Mouse (Mus musculus): Measurements from ENCODE around the gene Vmn2r93. TPM values are rescaled to one million over a fixed set of nuclear protein-coding genes. Genes with fewer than 3 reads are reported as not detected.

The Vmn2r93 gene
- polyA plus RNA-seq (2015; fragmentation: Nextera tagmentation; extraction: Ambion mirVana): not detected in 2 replicates

GRCm38 (mm10) chr17:18297799-18298198 is at the start of gene Vmn2r93:
Gene Vmn2r93, plus strand, starts transcription at chr17:18298099.
- 0 out of 2 replicates have a peak, but pooled peaks cover 5% of the 10 kb centered on the region for H3K9me3 ChIP-seq (replicated peaks; ENCODE audit: control insufficient read depth, low read length, poor library complexity, severe bottlenecking)
- WGBS: 41% methylated on average over 1 of the region's 1 CpGs
- H3K36me3 ChIP-seq (ENCODE audit: control insufficient read depth, insufficient read depth, low read length): no peaks in the 10 kb centered on the region
- H3K4me3 ChIP-seq (ENCODE audit: low read depth, low read length): no peak within 1 kb of the TSS
- no peak within 1 kb of the TSS for H3K4me2 ChIP-seq (ENCODE audit: low read length)
- no peaks in the 10 kb centered on the region for H3K4me1 ChIP-seq (ENCODE audit: control insufficient read depth, insufficient read depth, low read length)
- no peak within 1 kb of the TSS for H3K27ac ChIP-seq (ENCODE audit: low read length)
- H3K27me3 ChIP-seq (ENCODE audit: control insufficient read depth, insufficient read depth, low read depth, low read length): no peaks in the 10 kb centered on the region
- H3K9ac ChIP-seq (ENCODE audit: low read depth, low read length): no peak within 1 kb of the TSS
- ATAC-seq: no peak

GRCm38 (mm10) chr17:18277656-18278055 is 20.2 kb upstream of the Vmn2r93 start, which contains the start of gene Vmn2r94:
Gene Vmn2r94, minus strand, starts transcription at chr17:18277756.
- WGBS: 66% methylated on average over 2 of the region's 2 CpGs
- no peak within 1 kb of the TSS for H3K4me2 ChIP-seq (ENCODE audit: low read length)
- ATAC-seq: no peak

GRCm38 (mm10) chr17:18323031-18323430 is 25.1 kb downstream of the Vmn2r93 start:
- no peak overlapping the region for H3K27ac ChIP-seq (ENCODE audit: low read length)
- H3K9me3 ChIP-seq (replicated peaks; ENCODE audit: control insufficient read depth, low read length, poor library complexity, severe bottlenecking): peaks cover 11% of the 10 kb centered on the region; the same call in 1 of the 2 replicates
- ATAC-seq: no peak
- no peaks in the 10 kb centered on the region for H3K36me3 ChIP-seq (ENCODE audit: control insufficient read depth, insufficient read depth, low read length)
- H3K4me3 ChIP-seq (ENCODE audit: low read depth, low read length): no peak overlapping the region
- no peaks in the 10 kb centered on the region for H3K27me3 ChIP-seq (ENCODE audit: control insufficient read depth, insufficient read depth, low read depth, low read length)
- no peak overlapping the region for H3K9ac ChIP-seq (ENCODE audit: low read depth, low read length)
- H3K4me1 ChIP-seq (ENCODE audit: control insufficient read depth, insufficient read depth, low read length): no peaks in the 10 kb centered on the region
- no peak overlapping the region for H3K4me2 ChIP-seq (ENCODE audit: low read length)
- 94% methylated on average over 2 of the region's 2 CpGs for WGBS

More at GRCm38 (mm10) chr17:18277656-18278055, 20.2 kb upstream of the Vmn2r93 start, which contains the start of gene Vmn2r94:
- Histone ChIP-seq H3K4me1 (ENCODE audit: control insufficient read depth, insufficient read depth, low read length) (no peaks in the 10 kb centered on the region), H3K4me3 (ENCODE audit: low read depth, low read length) (no peak within 1 kb of the TSS), H3K9ac (ENCODE audit: low read depth, low read length) (no peak within 1 kb of the TSS), H3K27ac (ENCODE audit: low read length) (no peak within 1 kb of the TSS), H3K36me3 (ENCODE audit: control insufficient read depth, insufficient read depth, low read length) (no peaks in the 10 kb centered on the region), H3K27me3 (ENCODE audit: control insufficient read depth, insufficient read depth, low read depth, low read length) (no peaks in the 10 kb centered on the region), H3K9me3 (replicated peaks; ENCODE audit: control insufficient read depth, low read length, poor library complexity, severe bottlenecking) (peaks cover 6% of the 10 kb centered on the region; the same call in 1 of the 2 replicates)

- no peak for ATAC-seq
- no peaks in the 10 kb centered on the region for H3K27me3 ChIP-seq (ENCODE audit: control insufficient read depth, insufficient read depth, low read depth, low read length)
- no peak overlapping the region for H3K27ac ChIP-seq (ENCODE audit: low read length)
- no peak overlapping the region for H3K9ac ChIP-seq (ENCODE audit: low read depth, low read length)
- H3K9me3 ChIP-seq (replicated peaks; ENCODE audit: control insufficient read depth, low read length, poor library complexity, severe bottlenecking): peaks cover 4% of the 10 kb centered on the region
- no peak overlapping the region for H3K4me3 ChIP-seq (ENCODE audit: low read depth, low read length)
- no peaks in the 10 kb centered on the region for H3K36me3 ChIP-seq (ENCODE audit: control insufficient read depth, insufficient read depth, low read length)
- H3K4me1 ChIP-seq (ENCODE audit: control insufficient read depth, insufficient read depth, low read length): no peaks in the 10 kb centered on the region
- no peak overlapping the region for H3K4me2 ChIP-seq (ENCODE audit: low read length)
- WGBS: 67% methylated on average over 1 of the region's 1 CpGs
These were observed 62.1 kb downstream of the Vmn2r93 start for GRCm38 (mm10) chr17:18360007-18360406.

GRCm38 (mm10) chr17:18360602-18361001 is 62.7 kb downstream of the Vmn2r93 start:
- Histone ChIP-seq H3K36me3 (ENCODE audit: control insufficient read depth, insufficient read depth, low read length) (no peaks in the 10 kb centered on the region), H3K4me2 (ENCODE audit: low read length) (no peak overlapping the region), H3K9ac (ENCODE audit: low read depth, low read length) (no peak overlapping the region), H3K4me3 (ENCODE audit: low read depth, low read length) (no peak overlapping the region), H3K27ac (ENCODE audit: low read length) (no peak overlapping the region), H3K4me1 (ENCODE audit: control insufficient read depth, insufficient read depth, low read length) (no peaks in the 10 kb centered on the region), H3K9me3 (replicated peaks; ENCODE audit: control insufficient read depth, low read length, poor library complexity, severe bottlenecking) (peaks cover 5% of the 10 kb centered on the region), H3K27me3 (ENCODE audit: control insufficient read depth, insufficient read depth, low read depth, low read length) (no peaks in the 10 kb centered on the region)
- ATAC-seq: no peak
- WGBS: 53% methylated on average over 3 of the region's 3 CpGs

Other genes starting within 250 kb of the Vmn2r93 start
- gene Vmn2r124, start 248.7 kb upstream of the Vmn2r93 start, polyA plus RNA-seq (2015; fragmentation: Nextera tagmentation; extraction: Ambion mirVana): not detected in 2 replicates
- gene Vmn2r91, start 213.1 kb upstream of the Vmn2r93 start, polyA plus RNA-seq (2015; fragmentation: Nextera tagmentation; extraction: Ambion mirVana): not detected in 2 replicates
- gene Vmn2r92, start 146.2 kb upstream of the Vmn2r93 start, polyA plus RNA-seq (2015; fragmentation: Nextera tagmentation; extraction: Ambion mirVana): not detected in 2 replicates
- gene Vmn2r94, start 20.3 kb upstream of the Vmn2r93 start, polyA plus RNA-seq (2015; fragmentation: Nextera tagmentation; extraction: Ambion mirVana): not detected in 2 replicates
- gene Vmn2r95, start 126.0 kb downstream of the Vmn2r93 start, polyA plus RNA-seq (2015; fragmentation: Nextera tagmentation; extraction: Ambion mirVana): not detected in 2 replicates